Mouse (Mus musculus): ENCODE data around the gene Wdr24. TPM values are rescaled to one million over a fixed set of nuclear protein-coding genes. Genes with fewer than 3 reads are reported as not detected.

Wdr24 gene
- polyA plus RNA-seq (2016; fragmentation: Nextera tagmentation; extraction: Ambion mirVana): 31.0 and 31.4 TPM in 2 replicates

GRCm38 (mm10) chr17:25823452-25823851, at the start of gene Wdr24:
Wdr24 (plus strand) TSS chr17:25823627.
- DNase-seq (ENCODE audit: low spot score): peak; percentile 79
- H3K27ac ChIP-seq (replicated peaks): peak within 1 kb of the TSS; percentile 73
- under 1% methylated on average over 18 of the region's 18 CpGs for WGBS
- H3K9me3 ChIP-seq: no peaks in the 10 kb centered on the region
- H3K36me3 ChIP-seq (replicated peaks): peaks cover 33% of the 10 kb centered on the region
- H3K27me3 ChIP-seq (replicated peaks; ENCODE audit: low read depth, poor library complexity, severe bottlenecking): peaks cover 38% of the 10 kb centered on the region
- peaks cover 59% of the 10 kb centered on the region for H3K4me1 ChIP-seq
- H3K4me3 ChIP-seq: peak within 1 kb of the TSS; percentile 70

GRCm38 (mm10) chr17:25775318-25776062, 47.9 kb upstream of the Wdr24 start:
- Histone ChIP-seq H3K27ac (replicated peaks) (no peak overlapping the region), H3K36me3 (replicated peaks) (peaks cover 23% of the 10 kb centered on the region), H3K9me3 (no peaks in the 10 kb centered on the region), H3K4me1 (peaks cover 18% of the 10 kb centered on the region), H3K4me3 (peak overlapping the region; percentile 16; the same call in 1 of the 2 replicates), H3K27me3 (replicated peaks; ENCODE audit: low read depth, poor library complexity, severe bottlenecking) (no peaks in the 10 kb centered on the region)
- no peak for DNase-seq (ENCODE audit: low spot score)
- WGBS: 81% methylated on average over 10 of the region's 10 CpGs

- Histone ChIP-seq H3K36me3 (replicated peaks) (peaks cover 48% of the 10 kb centered on the region), H3K27ac (replicated peaks) (no peak overlapping the region), H3K9me3 (no peaks in the 10 kb centered on the region), H3K4me1 (peaks cover 22% of the 10 kb centered on the region), H3K27me3 (replicated peaks; ENCODE audit: low read depth, poor library complexity, severe bottlenecking) (no peaks in the 10 kb centered on the region), H3K4me3 (no peak overlapping the region)
- DNase-seq (ENCODE audit: low spot score): no peak
- 94% methylated on average over 5 of the region's 5 CpGs for WGBS
Measured at GRCm38 (mm10) chr17:25777948-25778347, 45.5 kb upstream of the Wdr24 start.

- WGBS: 83% methylated on average over 6 of the region's 6 CpGs
- H3K9me3 ChIP-seq: no peaks in the 10 kb centered on the region
- H3K27ac ChIP-seq (replicated peaks): no peak overlapping the region
- no peak overlapping the region for H3K4me3 ChIP-seq
- no peaks in the 10 kb centered on the region for H3K27me3 ChIP-seq (replicated peaks; ENCODE audit: low read depth, poor library complexity, severe bottlenecking)
- H3K36me3 ChIP-seq (replicated peaks): peaks cover 63% of the 10 kb centered on the region
- DNase-seq (ENCODE audit: low spot score): no peak
- peaks cover 32% of the 10 kb centered on the region for H3K4me1 ChIP-seq
Measured at GRCm38 (mm10) chr17:25781339-25781738, 42.1 kb upstream of the Wdr24 start.

DNA sequence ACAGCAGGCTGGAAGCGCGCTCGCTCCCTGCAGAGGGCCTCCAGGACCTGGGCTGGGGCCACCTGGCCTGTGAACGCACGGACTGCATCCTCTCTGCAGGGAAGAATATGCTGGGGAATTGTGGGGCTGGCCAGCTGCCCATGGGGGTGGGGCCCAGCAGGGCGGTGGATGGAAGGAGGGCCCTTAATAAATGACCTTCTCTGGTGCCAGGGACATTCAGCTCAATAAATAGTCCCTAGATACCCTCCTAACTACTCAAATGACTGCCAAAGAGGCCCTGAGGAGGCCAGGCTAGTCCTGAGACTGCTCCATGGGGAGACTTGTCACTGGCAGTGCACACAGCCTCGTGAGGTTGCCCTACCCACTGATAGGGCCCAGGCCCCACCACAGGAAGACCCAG, 40.3 kb upstream of the Wdr24 start:
- H3K4me3 ChIP-seq: peak overlapping the region; percentile 75; the same call in 1 of the 2 replicates
- peaks cover 34% of the 10 kb centered on the region for H3K4me1 ChIP-seq
- no peaks in the 10 kb centered on the region for H3K9me3 ChIP-seq
- DNase-seq (ENCODE audit: low spot score): no peak
- WGBS: 88% methylated on average over 7 of the region's 7 CpGs
- H3K27me3 ChIP-seq (replicated peaks; ENCODE audit: low read depth, poor library complexity, severe bottlenecking): no peaks in the 10 kb centered on the region
- H3K27ac ChIP-seq (replicated peaks): no peak overlapping the region
- H3K36me3 ChIP-seq (replicated peaks): peaks cover 66% of the 10 kb centered on the region

DNA sequence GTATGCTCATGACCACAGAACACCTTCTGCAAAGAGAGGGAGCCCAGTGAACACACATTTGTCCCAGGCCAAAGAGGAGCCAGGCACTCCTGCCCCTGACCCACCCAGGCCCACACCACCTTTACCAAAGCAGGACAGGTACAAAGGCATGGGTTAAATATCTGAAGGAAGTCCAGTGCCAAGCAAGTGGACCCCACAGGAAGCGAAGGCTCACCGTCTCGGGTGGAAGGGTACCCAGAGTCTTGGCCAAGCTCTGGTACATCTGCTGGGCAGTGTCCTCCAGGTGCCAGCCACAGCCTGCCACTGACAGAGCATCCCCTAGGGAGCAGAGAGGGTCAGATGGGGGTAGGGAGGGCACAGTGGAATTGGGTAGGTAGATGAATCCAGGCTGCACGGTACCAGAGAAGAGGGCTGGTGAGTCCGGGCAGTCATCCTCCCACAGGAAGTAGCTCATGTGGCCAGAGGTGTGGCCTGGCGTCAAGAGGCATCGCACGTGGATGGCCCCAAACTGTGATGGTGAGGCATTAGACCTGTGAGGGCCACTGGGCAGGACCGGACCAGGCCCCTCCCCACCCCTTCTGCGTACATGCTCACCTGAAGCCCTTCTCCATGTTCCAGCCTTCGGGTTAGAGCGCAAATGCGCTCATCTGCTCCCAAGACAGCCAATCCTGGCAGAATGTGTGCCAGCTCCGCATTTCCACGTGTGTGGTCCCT, 39.4 kb upstream of the Wdr24 start:
- Histone ChIP-seq H3K9me3 (no peaks in the 10 kb centered on the region), H3K4me3 (peak overlapping the region; percentile 75), H3K27me3 (replicated peaks; ENCODE audit: low read depth, poor library complexity, severe bottlenecking) (no peaks in the 10 kb centered on the region), H3K36me3 (replicated peaks) (peaks cover 73% of the 10 kb centered on the region), H3K4me1 (peaks cover 34% of the 10 kb centered on the region), H3K27ac (replicated peaks) (peak overlapping the region; percentile 93)
- no peak for DNase-seq (ENCODE audit: low spot score)
- WGBS: 85% methylated on average over 15 of the region's 15 CpGs

DNA sequence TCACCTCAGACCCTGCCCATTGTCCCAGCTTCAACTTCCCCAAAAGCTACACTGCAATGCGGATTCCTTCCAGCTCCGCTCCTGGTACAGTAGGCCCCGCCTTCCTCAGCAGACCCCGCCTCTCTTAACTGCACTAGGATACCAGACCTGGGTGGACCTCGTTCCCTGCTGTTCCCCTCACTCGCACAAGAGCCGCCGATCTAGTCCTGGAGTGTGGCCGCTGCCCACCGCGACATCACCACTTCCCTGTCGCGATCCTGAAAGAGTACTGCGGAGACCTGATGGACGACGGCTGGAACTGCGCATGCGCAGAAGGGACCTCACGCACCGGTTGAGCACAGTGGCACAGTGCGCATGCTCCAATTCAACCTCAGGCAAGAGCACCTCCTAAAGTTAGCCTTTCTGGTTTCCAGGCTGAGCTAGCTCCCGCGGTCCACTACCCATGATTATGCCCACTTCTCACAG, 38.1 kb upstream of the Wdr24 start, which contains the start of gene Haghl:
Haghl (minus strand) TSS at position 393 of the 465 bp plus-strand sequence.
- H3K27ac ChIP-seq (replicated peaks): peak within 1 kb of the TSS; percentile 93
- peaks cover 74% of the 10 kb centered on the region for H3K36me3 ChIP-seq (replicated peaks)
- H3K9me3 ChIP-seq: no peaks in the 10 kb centered on the region
- under 1% methylated on average over 23 of the region's 23 CpGs for WGBS
- DNase-seq (ENCODE audit: low spot score): peak; percentile 97
- H3K4me1 ChIP-seq: peaks cover 34% of the 10 kb centered on the region
- H3K27me3 ChIP-seq (replicated peaks; ENCODE audit: low read depth, poor library complexity, severe bottlenecking): no peaks in the 10 kb centered on the region
- peak within 1 kb of the TSS; percentile 75 for H3K4me3 ChIP-seq

DNA sequence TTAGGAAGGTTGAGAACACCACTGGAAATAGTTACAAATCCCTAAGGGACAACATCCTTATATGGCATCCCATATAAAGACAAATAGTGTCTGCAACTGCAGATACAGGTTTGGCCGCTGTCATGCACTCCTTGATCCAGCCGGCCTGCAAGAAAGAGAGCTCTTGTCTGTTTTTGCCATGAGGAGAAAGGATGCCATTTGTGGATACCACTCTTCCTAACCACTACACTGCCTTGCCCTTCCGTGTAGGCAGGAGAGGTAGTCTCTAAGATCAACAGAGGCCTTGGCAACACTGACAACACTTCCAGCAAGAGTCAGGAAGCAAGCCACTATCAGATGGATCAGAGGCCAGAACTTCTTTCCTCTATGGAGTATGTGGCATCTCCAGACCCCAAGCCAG, 37.1 kb upstream of the Wdr24 start, which contains the start of gene Ccdc78:
Ccdc78 (plus strand) TSS at position 301 of the 400 bp plus-strand sequence.
- peak within 1 kb of the TSS; percentile 93 for H3K27ac ChIP-seq (replicated peaks)
- 80% methylated on average over 3 of the region's 3 CpGs for WGBS
- peaks cover 68% of the 10 kb centered on the region for H3K36me3 ChIP-seq (replicated peaks)
- no peaks in the 10 kb centered on the region for H3K27me3 ChIP-seq (replicated peaks; ENCODE audit: low read depth, poor library complexity, severe bottlenecking)
- no peaks in the 10 kb centered on the region for H3K9me3 ChIP-seq
- peak within 1 kb of the TSS; percentile 75 for H3K4me3 ChIP-seq
- no peak for DNase-seq (ENCODE audit: low spot score)
- peaks cover 44% of the 10 kb centered on the region for H3K4me1 ChIP-seq

- Histone ChIP-seq H3K27me3 (replicated peaks; ENCODE audit: low read depth, poor library complexity, severe bottlenecking) (no peaks in the 10 kb centered on the region), H3K27ac (replicated peaks) (no peak overlapping the region), H3K36me3 (replicated peaks) (peaks cover 61% of the 10 kb centered on the region), H3K4me1 (peaks cover 49% of the 10 kb centered on the region), H3K4me3 (peak overlapping the region; percentile 75; the same call in 1 of the 2 replicates), H3K9me3 (no peaks in the 10 kb centered on the region)
- DNase-seq (ENCODE audit: low spot score): no peak
- 91% methylated on average over 9 of the region's 9 CpGs for whole genome bisulfite sequencing
Measured at GRCm38 (mm10) chr17:25786781-25787504, 36.5 kb upstream of the Wdr24 start.

- no peak for DNase-seq (ENCODE audit: low spot score)
- Histone ChIP-seq H3K4me3 (peak overlapping the region; percentile 77), H3K9me3 (no peaks in the 10 kb centered on the region), H3K27me3 (replicated peaks; ENCODE audit: low read depth, poor library complexity, severe bottlenecking) (no peaks in the 10 kb centered on the region), H3K27ac (replicated peaks) (peak overlapping the region; percentile 91), H3K36me3 (replicated peaks) (peaks cover 60% of the 10 kb centered on the region), H3K4me1 (peaks cover 60% of the 10 kb centered on the region)
- WGBS: 30% methylated on average over 19 of the region's 19 CpGs
Measured at GRCm38 (mm10) chr17:25791320-25791842, 32.0 kb upstream of the Wdr24 start.

DNA sequence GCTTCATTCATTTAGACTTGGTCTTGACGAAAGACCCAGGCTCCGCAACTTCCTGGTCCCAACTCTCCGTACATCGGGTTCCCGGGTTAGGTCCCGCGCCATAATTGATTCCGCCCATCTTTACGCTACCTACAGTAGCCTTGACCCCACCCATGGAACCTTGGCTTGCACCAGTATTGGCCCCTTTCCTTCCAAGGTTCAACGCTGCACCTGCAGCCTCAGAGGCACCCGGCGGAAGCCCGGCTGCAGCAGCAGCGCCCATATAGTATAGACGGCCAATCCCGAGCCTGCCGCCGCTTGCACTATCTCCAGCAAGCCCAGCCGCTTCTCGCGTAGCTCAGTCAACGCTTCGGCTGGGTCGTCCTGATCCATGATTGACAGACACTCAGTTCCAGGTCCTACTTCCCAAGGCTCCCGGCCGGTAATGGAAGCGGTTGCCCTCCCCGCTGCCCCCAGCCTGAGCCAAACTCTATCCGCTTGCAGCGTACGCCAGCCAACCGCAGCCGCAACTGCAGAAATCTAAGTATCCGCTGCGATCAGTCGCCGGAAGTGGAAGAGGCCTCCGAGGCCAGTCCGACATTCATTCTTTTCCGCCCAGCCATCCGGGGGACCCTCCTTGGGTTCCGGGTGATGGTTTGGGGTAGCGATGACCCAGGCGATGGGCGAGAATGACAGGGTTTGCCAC, 31.4 kb upstream of the Wdr24 start:
- no peaks in the 10 kb centered on the region for H3K27me3 ChIP-seq (replicated peaks; ENCODE audit: low read depth, poor library complexity, severe bottlenecking)
- H3K27ac ChIP-seq (replicated peaks): peak overlapping the region; percentile 91
- H3K9me3 ChIP-seq: no peaks in the 10 kb centered on the region
- peaks cover 62% of the 10 kb centered on the region for H3K4me1 ChIP-seq
- H3K4me3 ChIP-seq: peak overlapping the region; percentile 77
- under 1% methylated on average over 45 of the region's 45 CpGs for WGBS
- peak; percentile 86 for DNase-seq (ENCODE audit: low spot score)
- peaks cover 57% of the 10 kb centered on the region for H3K36me3 ChIP-seq (replicated peaks)
